Mouse (Mus musculus): ENCODE measurements around the gene Dnph1. TPM values are rescaled to one million over a fixed set of nuclear protein-coding genes. Genes with fewer than 3 reads are reported as not detected.
"Not testable (repeated sequence)": the region's sequence is repeated elsewhere in the genome, so short reads cannot be mapped to it uniquely, and the experiment has no call there.

The Dnph1 gene
- polyA plus RNA-seq, 1 experiment = 17.6 TPM

DNA sequence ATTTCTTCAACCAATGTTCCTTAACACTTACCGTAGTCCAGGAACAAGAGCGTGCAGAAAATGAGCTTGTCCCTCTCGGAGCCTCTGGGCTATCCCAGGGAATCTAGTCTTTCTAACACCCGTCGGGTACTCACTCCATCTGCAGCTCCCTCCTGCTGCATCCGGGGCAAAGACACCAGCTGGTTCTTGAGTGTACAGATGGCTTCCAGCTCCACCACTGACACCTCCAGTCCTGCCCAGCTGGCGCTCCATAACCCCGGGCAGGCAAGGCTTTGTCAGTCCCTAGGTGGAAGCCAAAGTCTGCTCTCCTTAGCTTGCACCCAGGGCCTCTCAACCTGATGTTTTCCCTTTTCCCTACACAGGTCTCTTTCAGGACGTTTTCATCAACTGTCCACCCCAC, 28.7 kb upstream of the Dnph1 start:
- DNase-seq (ENCODE audit: low read depth) = peak; percentile 75

GRCm38 (mm10) chr17:46476601-46477000, 19.9 kb upstream of the Dnph1 start:
- TF ChIP-seq POLR2A (IDR thresholded peaks at IDR 0.05; ENCODE audit: borderline replicate concordance, extremely low read depth, insufficient read depth, insufficient read length, poor library complexity, severe bottlenecking) (no peak), CTCF (IDR thresholded peaks at IDR 0.05; ENCODE audit: borderline replicate concordance, extremely low read depth, insufficient read depth, insufficient read length) (no peak)

More for the DNA sequence above, 28.7 kb upstream of the Dnph1 start:
- no peak for TF ChIP-seq CTCF (IDR thresholded peaks at IDR 0.05; ENCODE audit: borderline replicate concordance, extremely low read depth, insufficient read depth, insufficient read length)

DNA sequence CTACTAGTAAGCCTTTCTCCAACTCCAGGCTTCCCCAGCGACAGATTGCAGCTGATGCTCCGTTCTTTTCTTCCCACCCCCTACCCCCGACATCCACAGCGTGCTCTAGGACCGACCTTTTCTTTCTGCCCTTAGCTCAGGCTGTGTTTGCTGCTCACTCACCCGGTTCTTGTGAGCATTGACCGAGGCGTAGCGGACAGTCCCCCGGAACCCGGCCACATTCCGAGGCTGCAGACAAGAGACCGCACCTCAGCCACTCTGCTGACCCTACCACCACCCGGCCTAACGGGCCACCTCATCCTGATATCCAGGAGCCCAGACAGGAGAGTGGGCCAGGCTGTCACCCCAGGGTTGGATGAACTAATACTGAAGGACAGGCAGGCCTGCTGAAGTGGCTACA, 19.2 kb upstream of the Dnph1 start:
- no peak for TF ChIP-seq CTCF (IDR thresholded peaks at IDR 0.05; ENCODE audit: borderline replicate concordance, extremely low read depth, insufficient read depth, insufficient read length)
- no peak for TF ChIP-seq POLR2A (IDR thresholded peaks at IDR 0.05; ENCODE audit: borderline replicate concordance, extremely low read depth, insufficient read depth, insufficient read length, poor library complexity, severe bottlenecking)
- DNase-seq (ENCODE audit: low read depth) = no peak

More at GRCm38 (mm10) chr17:46476601-46477000, 19.9 kb upstream of the Dnph1 start:
- no peak for DNase-seq (ENCODE audit: low read depth)

GRCm38 (mm10) chr17:46483561-46484001, 12.9 kb upstream of the Dnph1 start:
- peak; percentile 85 for DNase-seq (ENCODE audit: low read depth)
- TF ChIP-seq POLR2A (IDR thresholded peaks at IDR 0.05; ENCODE audit: borderline replicate concordance, extremely low read depth, insufficient read depth, insufficient read length, poor library complexity, severe bottlenecking) (no peak), CTCF (IDR thresholded peaks at IDR 0.05; ENCODE audit: borderline replicate concordance, extremely low read depth, insufficient read depth, insufficient read length) (no peak)

DNA sequence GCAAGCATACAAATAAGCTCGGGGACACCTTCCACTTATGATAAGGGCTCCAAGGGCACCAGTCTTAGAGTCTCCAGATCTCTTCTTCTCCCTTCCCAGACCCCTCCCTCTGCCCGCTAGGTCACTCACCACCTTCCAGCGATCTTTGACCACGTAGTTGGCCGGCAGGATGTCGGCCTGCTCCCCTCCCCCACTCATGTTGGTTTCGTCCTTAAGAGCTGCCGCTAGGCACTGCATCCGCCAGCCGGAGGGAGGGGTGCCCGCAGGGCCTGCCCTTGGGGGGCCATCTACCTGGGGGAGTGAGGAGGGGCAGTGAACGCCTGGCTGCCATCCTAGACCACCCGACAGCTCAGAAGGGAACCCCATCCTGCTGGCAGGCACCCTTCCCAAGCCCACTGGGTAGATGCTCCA, 12.5 kb upstream of the Dnph1 start:
- DNase-seq (ENCODE audit: low read depth) = peak; percentile 28
- no peak for TF ChIP-seq POLR2A (IDR thresholded peaks at IDR 0.05; ENCODE audit: borderline replicate concordance, extremely low read depth, insufficient read depth, insufficient read length, poor library complexity, severe bottlenecking)
- no peak for TF ChIP-seq CTCF (IDR thresholded peaks at IDR 0.05; ENCODE audit: borderline replicate concordance, extremely low read depth, insufficient read depth, insufficient read length)

GRCm38 (mm10) chr17:46484461-46484875, 12.0 kb upstream of the Dnph1 start:
- DNase-seq (ENCODE audit: low read depth) = no peak
- TF ChIP-seq POLR2A (IDR thresholded peaks at IDR 0.05; ENCODE audit: borderline replicate concordance, extremely low read depth, insufficient read depth, insufficient read length, poor library complexity, severe bottlenecking) (no peak), CTCF (IDR thresholded peaks at IDR 0.05; ENCODE audit: borderline replicate concordance, extremely low read depth, insufficient read depth, insufficient read length) (no peak)

DNA sequence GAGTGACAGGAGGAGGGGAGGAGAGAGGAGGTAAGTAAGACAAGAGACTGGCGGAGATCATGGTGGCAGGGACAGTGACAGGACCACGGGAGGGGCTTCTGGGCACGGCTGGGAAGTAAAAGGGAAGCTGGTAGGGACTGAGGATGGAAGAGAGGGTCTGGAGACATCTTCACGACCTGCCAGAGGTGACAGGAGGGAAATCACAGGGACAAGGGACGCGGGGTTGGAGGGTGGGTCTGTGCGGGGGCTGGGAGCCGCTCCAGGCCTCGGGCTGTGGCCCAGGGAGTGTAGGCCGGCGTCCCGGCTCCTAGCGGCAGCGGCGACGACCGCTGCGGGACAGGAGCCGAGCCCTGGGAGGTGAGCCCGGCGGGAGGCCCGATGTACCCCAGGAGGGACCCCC, 9.5 kb upstream of the Dnph1 start:
- TF ChIP-seq CTCF (IDR thresholded peaks at IDR 0.05; ENCODE audit: borderline replicate concordance, extremely low read depth, insufficient read depth, insufficient read length) (no peak), POLR2A (IDR thresholded peaks at IDR 0.05; ENCODE audit: borderline replicate concordance, extremely low read depth, insufficient read depth, insufficient read length, poor library complexity, severe bottlenecking) (no peak)
- peak; percentile 23 for DNase-seq (ENCODE audit: low read depth)

DNA sequence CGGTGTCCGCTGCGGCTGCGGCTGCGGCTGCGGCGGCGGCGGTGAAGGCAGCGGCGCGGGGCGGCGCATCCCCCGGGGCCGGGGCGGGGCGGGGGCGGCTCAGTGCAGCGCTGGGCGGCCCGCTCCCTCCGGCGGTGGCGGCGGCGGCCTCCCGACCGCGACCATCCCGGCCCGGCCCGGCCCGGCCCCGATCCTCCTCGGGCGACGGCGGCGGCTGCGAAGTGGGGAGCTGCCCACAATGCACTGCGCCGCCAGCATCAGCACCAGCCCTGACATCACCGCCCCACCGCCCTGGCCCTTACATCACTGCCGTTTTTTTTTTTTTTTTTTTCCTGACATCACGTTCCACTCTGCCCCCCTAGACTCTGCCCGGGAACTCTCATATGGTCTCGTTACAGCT, 9.1 kb upstream of the Dnph1 start, which contains the start of gene Ttbk1:
Gene Ttbk1 (minus strand): TSS at position 245 of the 400 bp plus-strand sequence.
- TF ChIP-seq POLR2A (IDR thresholded peaks at IDR 0.05; ENCODE audit: borderline replicate concordance, extremely low read depth, insufficient read depth, insufficient read length, poor library complexity, severe bottlenecking) (peak; percentile 54; the same call in 1 of the 2 replicates), CTCF (IDR thresholded peaks at IDR 0.05; ENCODE audit: borderline replicate concordance, extremely low read depth, insufficient read depth, insufficient read length) (no peak)
- peak; percentile 89 for DNase-seq (ENCODE audit: low read depth)

GRCm38 (mm10) chr17:46495486-46495885, 1.0 kb upstream of the Dnph1 start:
- DNase-seq (ENCODE audit: low read depth) = no peak
- no peak for TF ChIP-seq POLR2A (IDR thresholded peaks at IDR 0.05; ENCODE audit: borderline replicate concordance, extremely low read depth, insufficient read depth, insufficient read length, poor library complexity, severe bottlenecking)
- no peak for TF ChIP-seq CTCF (IDR thresholded peaks at IDR 0.05; ENCODE audit: borderline replicate concordance, extremely low read depth, insufficient read depth, insufficient read length)

DNA sequence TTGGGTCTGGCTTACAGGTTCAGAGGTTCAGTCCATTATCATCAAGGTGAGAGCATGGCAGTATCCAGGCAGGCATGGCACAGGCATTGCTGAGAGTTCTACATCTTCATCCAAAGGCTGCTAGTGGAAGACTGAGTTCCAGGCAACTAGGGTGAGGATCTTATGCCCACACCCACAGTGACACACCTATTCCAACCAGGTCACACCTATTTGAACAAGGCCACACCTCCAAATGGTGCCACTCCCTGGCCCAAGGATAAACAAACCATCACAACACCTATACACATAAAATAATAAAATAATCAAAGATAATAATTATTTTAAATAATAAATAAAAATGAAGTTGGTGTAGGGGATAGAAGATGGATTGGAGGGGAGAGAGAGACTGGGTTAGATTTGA, 430 bp upstream of the Dnph1 start:
- not testable (repeated sequence) for DNase-seq (ENCODE audit: low read depth)

GRCm38 (mm10) chr17:46497956-46498355, 1.4 kb downstream of the Dnph1 start:
- no peak for TF ChIP-seq CTCF (IDR thresholded peaks at IDR 0.05; ENCODE audit: borderline replicate concordance, extremely low read depth, insufficient read depth, insufficient read length)
- TF ChIP-seq POLR2A (IDR thresholded peaks at IDR 0.05; ENCODE audit: borderline replicate concordance, extremely low read depth, insufficient read depth, insufficient read length, poor library complexity, severe bottlenecking) = no peak

DNA sequence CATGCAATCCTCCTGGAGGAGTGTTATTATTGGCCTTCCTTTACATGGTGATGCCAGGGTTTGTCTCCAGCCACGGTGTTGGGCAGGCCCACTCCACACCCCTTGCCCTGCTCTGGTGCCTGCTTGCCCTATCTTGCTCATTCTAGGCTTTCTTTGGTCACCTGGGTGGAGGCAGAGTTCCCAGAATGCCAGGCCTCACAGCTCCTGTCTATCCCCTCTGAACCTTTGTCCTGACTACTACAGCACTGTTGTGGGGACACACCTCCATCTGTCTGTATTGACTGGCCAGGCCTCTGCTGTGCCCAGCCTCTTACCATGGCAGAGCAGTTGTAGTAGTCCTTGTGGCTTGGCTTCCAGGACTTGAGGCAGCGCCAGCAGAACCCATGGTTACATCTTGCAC, 6.3 kb downstream of the Dnph1 start:
- TF ChIP-seq CTCF (IDR thresholded peaks at IDR 0.05; ENCODE audit: borderline replicate concordance, extremely low read depth, insufficient read depth, insufficient read length) (no peak), POLR2A (IDR thresholded peaks at IDR 0.05; ENCODE audit: borderline replicate concordance, extremely low read depth, insufficient read depth, insufficient read length, poor library complexity, severe bottlenecking) (no peak)
- DNase-seq (ENCODE audit: low read depth) = no peak

More at GRCm38 (mm10) chr17:46497956-46498355, 1.4 kb downstream of the Dnph1 start:
- no peak for DNase-seq (ENCODE audit: low read depth)
